Mouse (Mus musculus): ENCODE data around the gene Ttc39b. TPM values are rescaled to one million over a fixed set of nuclear protein-coding genes. Genes with fewer than 3 reads are reported as not detected.

Ttc39b gene
- total and polyA plus RNA-seq, 3 experiments: 0.49 TPM; not detected in 2

GRCm38 (mm10) chr4:83323201-83323903 lies 703 bp downstream of the Ttc39b start:
- no peak for DNase-seq (ENCODE audit: low spot score)
- no peak for TF ChIP-seq TAL1 (conservative IDR thresholded peaks at IDR 0.05; ENCODE audit: low read depth, low read length)
- no peak for TF ChIP-seq GATA1 (IDR thresholded peaks at IDR 0.05; ENCODE audit: borderline replicate concordance, low read length)
- Histone ChIP-seq H3K36me3 (replicated peaks) (no peaks in the 10 kb centered on the region), H3K27me3 (ENCODE audit: insufficient read depth, low read length) (no peaks in the 10 kb centered on the region; the same call in 1 of the 2 replicates), H3K4me1 (ENCODE audit: insufficient read depth, low read depth, low read length) (no peaks in the 10 kb centered on the region), H3K9me3 (replicated peaks) (peaks cover 18% of the 10 kb centered on the region), H3K4me3 (ENCODE audit: low read depth, low read length) (0 out of 2 replicates have a peak overlapping the region, but pooled peaks have one; percentile 20)
- no peak for ATAC-seq (ENCODE audit: extremely low read depth, insufficient number of reproducible peaks, low FRiP score, poor library complexity, severe bottlenecking)

- ATAC-seq (ENCODE audit: extremely low read depth, insufficient number of reproducible peaks, low FRiP score, poor library complexity, severe bottlenecking) (no peak), DNase-seq (ENCODE audit: low spot score) (no peak)
- Histone ChIP-seq H3K4me1 (ENCODE audit: insufficient read depth, low read depth, low read length) (no peaks in the 10 kb centered on the region), H3K4me3 (ENCODE audit: low read depth, low read length) (no peak overlapping the region), H3K36me3 (replicated peaks) (no peaks in the 10 kb centered on the region), H3K27me3 (ENCODE audit: insufficient read depth, low read length) (no peaks in the 10 kb centered on the region; the same call in 1 of the 2 replicates), H3K9me3 (replicated peaks) (peaks cover 47% of the 10 kb centered on the region)
- TF ChIP-seq TAL1 (conservative IDR thresholded peaks at IDR 0.05; ENCODE audit: low read depth, low read length) (no peak), POLR2AphosphoS5 (IDR thresholded peaks at IDR 0.05; ENCODE audit: insufficient replicate concordance, low read depth, low read length) (no peak), GATA2 (IDR thresholded peaks at IDR 0.05; ENCODE audit: borderline replicate concordance, low read depth, low read length) (no peak), CTCF (IDR thresholded peaks at IDR 0.05; ENCODE audit: low read depth, low read length) (no peak), GATA1 (IDR thresholded peaks at IDR 0.05; ENCODE audit: borderline replicate concordance, low read length) (no peak)
Measured at GRCm38 (mm10) chr4:83319736-83320135, 4.3 kb downstream of the Ttc39b start.

GRCm38 (mm10) chr4:83318758-83319157 lies 5.3 kb downstream of the Ttc39b start:
- DNase-seq (ENCODE audit: low spot score) (no peak), ATAC-seq (ENCODE audit: extremely low read depth, insufficient number of reproducible peaks, low FRiP score, poor library complexity, severe bottlenecking) (no peak)
- H3K4me3 ChIP-seq (ENCODE audit: low read depth, low read length): no peak overlapping the region
- no peak for TF ChIP-seq TAL1 (conservative IDR thresholded peaks at IDR 0.05; ENCODE audit: low read depth, low read length)
- no peak for TF ChIP-seq CTCF (IDR thresholded peaks at IDR 0.05; ENCODE audit: low read depth, low read length)
- no peak for TF ChIP-seq POLR2AphosphoS5 (IDR thresholded peaks at IDR 0.05; ENCODE audit: insufficient replicate concordance, low read depth, low read length)
- no peak for TF ChIP-seq GATA1 (IDR thresholded peaks at IDR 0.05; ENCODE audit: borderline replicate concordance, low read length)
- no peak for TF ChIP-seq GATA2 (IDR thresholded peaks at IDR 0.05; ENCODE audit: borderline replicate concordance, low read depth, low read length)
- H3K36me3 ChIP-seq (replicated peaks): no peaks in the 10 kb centered on the region
- H3K4me1 ChIP-seq (ENCODE audit: insufficient read depth, low read depth, low read length): no peaks in the 10 kb centered on the region
- H3K9me3 ChIP-seq (replicated peaks): peaks cover 47% of the 10 kb centered on the region
- no peaks in the 10 kb centered on the region for H3K27me3 ChIP-seq (ENCODE audit: insufficient read depth, low read length)

- Histone ChIP-seq H3K4me3 (ENCODE audit: low read depth, low read length) (no peak overlapping the region), H3K36me3 (replicated peaks) (no peaks in the 10 kb centered on the region), H3K9me3 (replicated peaks) (peaks cover 46% of the 10 kb centered on the region), H3K27me3 (ENCODE audit: insufficient read depth, low read length) (no peaks in the 10 kb centered on the region), H3K4me1 (ENCODE audit: insufficient read depth, low read depth, low read length) (no peaks in the 10 kb centered on the region)
- TF ChIP-seq CTCF (IDR thresholded peaks at IDR 0.05; ENCODE audit: low read depth, low read length) (no peak), TAL1 (conservative IDR thresholded peaks at IDR 0.05; ENCODE audit: low read depth, low read length) (no peak), POLR2AphosphoS5 (IDR thresholded peaks at IDR 0.05; ENCODE audit: insufficient replicate concordance, low read depth, low read length) (no peak), GATA2 (IDR thresholded peaks at IDR 0.05; ENCODE audit: borderline replicate concordance, low read depth, low read length) (no peak), GATA1 (IDR thresholded peaks at IDR 0.05; ENCODE audit: borderline replicate concordance, low read length) (no peak)
- DNase-seq (ENCODE audit: low spot score) (no peak), ATAC-seq (ENCODE audit: extremely low read depth, insufficient number of reproducible peaks, low FRiP score, poor library complexity, severe bottlenecking) (no peak)
Measured at GRCm38 (mm10) chr4:83317826-83318348, 6.2 kb downstream of the Ttc39b start.

GRCm38 (mm10) chr4:83316718-83317117 lies 7.3 kb downstream of the Ttc39b start:
- Histone ChIP-seq H3K27me3 (ENCODE audit: insufficient read depth, low read length) (no peaks in the 10 kb centered on the region), H3K4me1 (ENCODE audit: insufficient read depth, low read depth, low read length) (no peaks in the 10 kb centered on the region)

GRCm38 (mm10) chr4:83315930-83316329 lies 8.1 kb downstream of the Ttc39b start:
- DNase-seq (ENCODE audit: low spot score) (no peak), ATAC-seq (ENCODE audit: extremely low read depth, insufficient number of reproducible peaks, low FRiP score, poor library complexity, severe bottlenecking) (no peak)
- Histone ChIP-seq H3K27me3 (ENCODE audit: insufficient read depth, low read length) (no peaks in the 10 kb centered on the region), H3K36me3 (replicated peaks) (no peaks in the 10 kb centered on the region), H3K4me3 (ENCODE audit: low read depth, low read length) (no peak overlapping the region), H3K9me3 (replicated peaks) (peaks cover 65% of the 10 kb centered on the region), H3K4me1 (ENCODE audit: insufficient read depth, low read depth, low read length) (no peaks in the 10 kb centered on the region)
- TF ChIP-seq TAL1 (conservative IDR thresholded peaks at IDR 0.05; ENCODE audit: low read depth, low read length) (no peak), POLR2AphosphoS5 (IDR thresholded peaks at IDR 0.05; ENCODE audit: insufficient replicate concordance, low read depth, low read length) (no peak), GATA2 (IDR thresholded peaks at IDR 0.05; ENCODE audit: borderline replicate concordance, low read depth, low read length) (no peak), GATA1 (IDR thresholded peaks at IDR 0.05; ENCODE audit: borderline replicate concordance, low read length) (no peak)

More at GRCm38 (mm10) chr4:83316718-83317117, 7.3 kb downstream of the Ttc39b start:
- no peak for DNase-seq (ENCODE audit: low spot score)
- TF ChIP-seq CTCF (IDR thresholded peaks at IDR 0.05; ENCODE audit: low read depth, low read length) (no peak), GATA1 (IDR thresholded peaks at IDR 0.05; ENCODE audit: borderline replicate concordance, low read length) (no peak), GATA2 (IDR thresholded peaks at IDR 0.05; ENCODE audit: borderline replicate concordance, low read depth, low read length) (no peak), TAL1 (conservative IDR thresholded peaks at IDR 0.05; ENCODE audit: low read depth, low read length) (no peak), POLR2AphosphoS5 (IDR thresholded peaks at IDR 0.05; ENCODE audit: insufficient replicate concordance, low read depth, low read length) (no peak)
- no peak for ATAC-seq (ENCODE audit: extremely low read depth, insufficient number of reproducible peaks, low FRiP score, poor library complexity, severe bottlenecking)
- no peak overlapping the region for H3K4me3 ChIP-seq (ENCODE audit: low read depth, low read length)
- H3K9me3 ChIP-seq (replicated peaks): peaks cover 58% of the 10 kb centered on the region
- no peaks in the 10 kb centered on the region for H3K36me3 ChIP-seq (replicated peaks)

Data from G1E (cell line).